Mouse (Mus musculus): ENCODE data around the gene Unc5b.

- TF ChIP-seq EP300 (IDR thresholded peaks at IDR 0.05; ENCODE audit: low read depth) (no peak), CTCF (IDR thresholded peaks at IDR 0.05; ENCODE audit: low read depth) (no peak)
These were observed 628 bp downstream of the Unc5b start for GRCm38 (mm10) chr10:60830556-60831350.

Measured in heart, postnatal 0 days (tissue).